ENCODE assay signal across 8 mouse cellular contexts in the genomic region with DNA sequence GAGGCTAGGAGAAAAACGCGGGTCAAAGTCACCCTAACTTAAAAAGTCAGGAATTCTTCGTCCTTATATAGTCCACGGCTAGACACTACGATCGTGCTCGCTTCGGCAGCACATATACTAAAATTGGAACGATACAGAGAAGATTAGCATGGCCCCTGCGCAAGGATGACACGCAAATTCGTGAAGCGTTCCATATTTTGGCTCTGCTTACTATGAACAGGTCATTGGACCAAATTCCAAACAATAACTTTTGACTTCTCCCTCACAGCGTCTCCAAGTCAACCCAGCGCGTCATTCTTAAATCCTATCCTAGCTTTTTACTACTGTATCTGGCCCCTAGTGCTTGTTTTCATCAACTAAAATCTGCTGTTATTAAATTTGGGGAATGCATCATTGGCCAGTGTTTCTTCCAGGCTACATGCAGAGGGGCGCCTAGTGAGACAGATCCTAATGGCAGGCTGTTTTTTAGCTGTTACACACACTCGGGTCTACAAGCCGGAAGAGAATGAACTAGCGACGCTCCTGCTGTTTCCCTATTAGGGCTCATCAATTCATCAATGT.
DNase-seq lines count a peak whose midpoint lies in the region; ATAC-seq and TF ChIP-seq lines count a peak whose summit lies in the region.

No protein-coding gene starts in this region.

- no peaks in the 10 kb centered on the region; the same call in 1 of the 2 replicates for H3K4me1 ChIP-seq in cerebellum, adult 2 months (ENCODE audit: control insufficient read depth, insufficient read depth, low read length)
- H3K4me1 ChIP-seq in hindbrain, postnatal 0 days (ENCODE audit: insufficient read depth, low read length), result 0 out of 2 replicates have a peak, but pooled peaks cover 3% of the 10 kb centered on the region
- H3K4me1 ChIP-seq in stomach, postnatal 0 days (replicated peaks; ENCODE audit: control insufficient read depth, insufficient read depth), result no peaks in the 10 kb centered on the region

- H3K27ac ChIP-seq in cerebellum, adult 2 months (ENCODE audit: insufficient read depth, low read length), result peak overlapping the region; percentile 100
- H3K27ac ChIP-seq in hindbrain, postnatal 0 days, result peak overlapping the region; percentile 96
- peak overlapping the region; percentile 96 for H3K27ac ChIP-seq in stomach, postnatal 0 days (replicated peaks)

- peak overlapping the region; percentile 69 for H3K4me2 ChIP-seq in hindbrain, postnatal 0 days (ENCODE audit: low read depth, low read length)
- H3K4me2 ChIP-seq in stomach, postnatal 0 days (replicated peaks; ENCODE audit: low read depth), result peak overlapping the region; percentile 74

- no peak for TF ChIP-seq CTCF in cerebellum, adult 2 months (IDR thresholded peaks at IDR 0.05; ENCODE audit: borderline replicate concordance, insufficient read depth, low read depth, low read length)
- no peak for TF ChIP-seq CTCF in hindbrain, postnatal 0 days (IDR thresholded peaks at IDR 0.05; ENCODE audit: low read depth)
- 0 out of 2 replicates have a peak, but pooled peaks have one; percentile 9 for TF ChIP-seq CTCF in stomach, postnatal 0 days (IDR thresholded peaks at IDR 0.05; ENCODE audit: low read depth)

- H3K9ac ChIP-seq in hindbrain, postnatal 0 days (replicated peaks; ENCODE audit: low read length), result peak overlapping the region; percentile 88
- peak overlapping the region; percentile 83 for H3K9ac ChIP-seq in stomach, postnatal 0 days (ENCODE audit: low read length)

- H3K27me3 ChIP-seq in cerebellum, adult 2 months (ENCODE audit: control insufficient read depth, insufficient read depth, low read length), result no peaks in the 10 kb centered on the region
- H3K27me3 ChIP-seq in hindbrain, postnatal 0 days (ENCODE audit: insufficient read depth, low read length), result no peaks in the 10 kb centered on the region
- no peaks in the 10 kb centered on the region for H3K27me3 ChIP-seq in stomach, postnatal 0 days (ENCODE audit: control insufficient read depth, insufficient read depth, low read length)

- no peaks in the 10 kb centered on the region for H3K9me3 ChIP-seq in hindbrain, postnatal 0 days (ENCODE audit: low read length)
- H3K9me3 ChIP-seq in stomach, postnatal 0 days (ENCODE audit: control insufficient read depth, low read length), result no peaks in the 10 kb centered on the region

- ATAC-seq in hindbrain, postnatal 0 days, result peak; percentile 86
- ATAC-seq in megakaryocyte progenitor cell, adult 5-6 weeks (replicated peaks; ENCODE audit: poor library complexity), result peak; percentile 32
- ATAC-seq in stomach, postnatal 0 days (ENCODE audit: low FRiP score, low TSS enrichment), result peak; percentile 59

- H3K4me3 ChIP-seq in cerebellum, adult 2 months (replicated peaks; ENCODE audit: insufficient read depth, low read depth, low read length), result peak overlapping the region; percentile 97
- H3K4me3 ChIP-seq in hindbrain, postnatal 0 days (ENCODE audit: low read length), result peak overlapping the region; percentile 87
- peak overlapping the region; percentile 77 for H3K4me3 ChIP-seq in stomach, postnatal 0 days (ENCODE audit: low read depth, low read length)

- no peaks in the 10 kb centered on the region for H3K36me3 ChIP-seq in hindbrain, postnatal 0 days (ENCODE audit: insufficient read depth, low read length)
- H3K36me3 ChIP-seq in stomach, postnatal 0 days (ENCODE audit: control insufficient read depth, insufficient read depth, low read length), result no peaks in the 10 kb centered on the region

- peak; percentile 1 for TF ChIP-seq EP300 in stomach, postnatal 0 days (optimal IDR thresholded peaks at IDR 0.05)

- under 1% methylated on average over 21 of the region's 21 CpGs for WGBS in cerebellum, adult 2 months
- WGBS in hindbrain, postnatal 0 days, result under 1% methylated on average over 21 of the region's 21 CpGs
- WGBS in stomach, postnatal 0 days, result under 1% methylated on average over 21 of the region's 21 CpGs

- peak; percentile 9 to 54 for DNase-seq in thymus, postnatal 10 days (ENCODE audit: low spot score in 2 of 2)
- DNase-seq in thymus, postnatal 25 days, result no peak
- peak in 1 of 2 experiments; percentile 85 for DNase-seq in cerebellum, adult 2 months
- peak; percentile 78 to 81 for DNase-seq in frontal cortex, adult 2 months (ENCODE audit: extremely low spot score in 1 of 2, low spot score in 1 of 2)
- peak; percentile 78 for DNase-seq in hindbrain, postnatal 0 days (ENCODE audit: low spot score)
- peak; percentile 76 to 85 for DNase-seq in left cerebral cortex, adult 9 months (ENCODE audit: low spot score in 2 of 2)
- DNase-seq in stomach, postnatal 0 days (ENCODE audit: low spot score), result no peak

- no peak for TF ChIP-seq POLR2A in cerebellum, adult 2 months (IDR thresholded peaks at IDR 0.05; ENCODE audit: borderline replicate concordance, insufficient read depth, low read length)

Comparison
In these comparisons a context has a peak if more than half of its experiments do, and no peak if none do; other contexts are left out.
1. DNase-seq: peak in thymus, postnatal 10 days (2 of 2), frontal cortex, adult 2 months (2 of 2), hindbrain, postnatal 0 days (single experiment) and left cerebral cortex, adult 9 months (2 of 2); none in thymus, postnatal 25 days (single experiment) and stomach, postnatal 0 days (single experiment).
2. ATAC-seq: peak in every context shown above with its lines; median percentile 86 in hindbrain, postnatal 0 days; 59 in stomach, postnatal 0 days; 32 in megakaryocyte progenitor cell, adult 5-6 weeks.
3. Peak in every context shown above with its lines, with median percentiles within 50 percentile points of each other: H3K27ac ChIP-seq and H3K4me3 ChIP-seq.